Mouse (Mus musculus): ENCODE data around the gene Cdon. TPM values are rescaled to one million over a fixed set of nuclear protein-coding genes. Genes with fewer than 3 reads are reported as not detected.
"Not testable (repeated sequence)": the region's sequence is repeated elsewhere in the genome, so short reads cannot be mapped to it uniquely, and the experiment has no call there.

Gene Cdon
- polyA plus RNA-seq, 1 experiment from 2014 or later = 8.5 TPM

DNA sequence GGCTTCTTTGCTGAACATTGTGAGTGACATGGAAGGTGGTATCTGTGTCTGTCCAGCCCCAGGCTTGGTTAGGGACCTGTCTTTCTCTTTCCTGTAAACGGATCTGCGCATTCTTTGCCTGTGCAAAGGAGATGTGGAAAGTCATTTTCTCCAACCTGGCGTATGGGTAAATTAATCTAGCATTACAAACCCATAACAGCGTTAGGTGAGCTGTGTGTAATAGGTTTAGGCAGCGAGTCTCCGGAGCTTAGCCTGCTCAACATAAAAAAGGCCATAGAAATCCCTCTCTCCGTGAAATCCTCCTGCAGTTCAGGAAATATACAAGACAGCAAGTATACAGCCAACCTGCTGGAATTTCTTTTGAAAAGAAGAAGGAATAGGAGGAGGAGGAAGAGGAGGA lies 9.0 kb upstream of the Cdon start:
- no peak for ATAC-seq (ENCODE audit: low FRiP score, low read depth)

GRCm38 (mm10) chr9:35421730-35422235 lies 855 bp downstream of the Cdon start:
- H3K4me3 ChIP-seq = peak overlapping the region; percentile 89
- no peaks in the 10 kb centered on the region for H3K36me3 ChIP-seq
- no peaks in the 10 kb centered on the region for H3K27me3 ChIP-seq (replicated peaks)
- peak overlapping the region; percentile 81 for H3K4me2 ChIP-seq (replicated peaks)
- peak overlapping the region; percentile 96 for H3K9ac ChIP-seq
- WGBS = under 1% methylated on average over 35 of the region's 35 CpGs
- H3K4me1 ChIP-seq = peaks cover 36% of the 10 kb centered on the region
- H3K27ac ChIP-seq = peak overlapping the region; percentile 95
- H3K9me3 ChIP-seq = no peaks in the 10 kb centered on the region
- ATAC-seq (ENCODE audit: low FRiP score, low read depth) = peak; percentile 79

More for the DNA sequence above, 9.0 kb upstream of the Cdon start:
- H3K9ac ChIP-seq = no peak overlapping the region
- no peak overlapping the region for H3K27ac ChIP-seq
- no peaks in the 10 kb centered on the region for H3K9me3 ChIP-seq
- H3K36me3 ChIP-seq = no peaks in the 10 kb centered on the region
- no peak overlapping the region for H3K4me3 ChIP-seq
- H3K27me3 ChIP-seq (replicated peaks) = no peaks in the 10 kb centered on the region; the same call in 1 of the 2 replicates
- peaks cover 8% of the 10 kb centered on the region; the same call in 1 of the 2 replicates for H3K4me1 ChIP-seq
- 61% methylated on average over 7 of the region's 7 CpGs for WGBS
- no peak overlapping the region for H3K4me2 ChIP-seq (replicated peaks)

GRCm38 (mm10) chr9:35422405-35422941 lies 1.5 kb downstream of the Cdon start:
- Histone ChIP-seq H3K9ac (peak overlapping the region; percentile 96), H3K4me3 (peak overlapping the region; percentile 89), H3K9me3 (no peaks in the 10 kb centered on the region), H3K27ac (peak overlapping the region; percentile 95), H3K4me1 (peaks cover 36% of the 10 kb centered on the region), H3K27me3 (replicated peaks) (no peaks in the 10 kb centered on the region), H3K36me3 (no peaks in the 10 kb centered on the region), H3K4me2 (replicated peaks) (peak overlapping the region; percentile 81)
- WGBS = 1% methylated on average over 4 of the region's 4 CpGs
- ATAC-seq (ENCODE audit: low FRiP score, low read depth) = no peak

DNA sequence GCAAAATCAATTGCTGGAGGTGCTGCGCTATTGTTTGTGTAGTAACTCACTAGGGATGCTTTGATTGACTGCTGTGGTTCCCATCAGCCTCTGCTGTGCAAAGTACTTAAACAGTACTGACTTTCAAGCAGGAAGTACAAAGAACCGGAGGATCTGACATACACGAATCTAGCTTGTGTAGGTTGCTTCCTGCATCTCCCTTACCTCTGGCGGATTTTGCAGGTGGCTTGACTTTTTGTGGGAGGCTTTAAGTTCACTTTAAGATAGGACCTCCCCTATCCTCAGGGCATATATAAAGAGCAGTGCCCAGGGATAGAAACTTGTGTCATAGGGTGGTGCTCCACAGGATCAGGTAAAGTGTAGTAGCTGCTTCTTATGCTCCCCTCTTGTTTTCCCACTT lies 2.3 kb downstream of the Cdon start:
- no peaks in the 10 kb centered on the region for H3K36me3 ChIP-seq
- no peak for ATAC-seq (ENCODE audit: low FRiP score, low read depth)
- peaks cover 43% of the 10 kb centered on the region for H3K4me1 ChIP-seq
- no peak overlapping the region for H3K27ac ChIP-seq
- H3K4me2 ChIP-seq (replicated peaks) = peak overlapping the region; percentile 81
- H3K9me3 ChIP-seq = no peaks in the 10 kb centered on the region
- peak overlapping the region; percentile 19 for H3K4me3 ChIP-seq
- H3K27me3 ChIP-seq (replicated peaks) = no peaks in the 10 kb centered on the region
- 9% methylated on average over 4 of the region's 4 CpGs for WGBS
- no peak overlapping the region for H3K9ac ChIP-seq

DNA sequence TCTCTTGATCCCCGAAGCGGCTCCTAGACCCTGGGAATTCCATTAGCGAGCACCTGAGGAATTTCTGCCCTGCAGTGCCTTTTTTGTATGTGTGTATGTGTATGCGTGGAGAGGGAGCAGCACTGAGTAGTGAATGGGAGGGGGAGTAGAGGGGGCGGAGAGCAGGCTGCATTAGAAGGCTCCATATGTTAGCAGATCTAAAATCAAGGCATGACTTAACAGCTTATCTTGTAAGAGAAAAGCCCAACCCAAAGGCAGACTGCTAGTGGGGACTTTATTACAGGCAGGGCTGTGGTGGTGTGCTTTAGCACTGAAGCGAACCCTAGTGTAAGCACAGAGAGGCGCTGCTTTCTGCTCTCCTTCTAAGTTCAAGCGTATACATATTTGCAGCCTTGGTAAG lies 3.7 kb downstream of the Cdon start:
- 10% methylated on average over 8 of the region's 8 CpGs for WGBS
- Histone ChIP-seq H3K36me3 (no peaks in the 10 kb centered on the region), H3K4me2 (replicated peaks) (peak overlapping the region; percentile 52), H3K4me3 (peak overlapping the region; percentile 13; the same call in 1 of the 2 replicates), H3K27ac (no peak overlapping the region), H3K9ac (0 out of 2 replicates have a peak overlapping the region, but pooled peaks have one; percentile 10), H3K27me3 (replicated peaks) (no peaks in the 10 kb centered on the region), H3K9me3 (no peaks in the 10 kb centered on the region), H3K4me1 (peaks cover 43% of the 10 kb centered on the region)
- ATAC-seq (ENCODE audit: low FRiP score, low read depth) = peak; percentile 14; the same call in 1 of the 2 replicates

DNA sequence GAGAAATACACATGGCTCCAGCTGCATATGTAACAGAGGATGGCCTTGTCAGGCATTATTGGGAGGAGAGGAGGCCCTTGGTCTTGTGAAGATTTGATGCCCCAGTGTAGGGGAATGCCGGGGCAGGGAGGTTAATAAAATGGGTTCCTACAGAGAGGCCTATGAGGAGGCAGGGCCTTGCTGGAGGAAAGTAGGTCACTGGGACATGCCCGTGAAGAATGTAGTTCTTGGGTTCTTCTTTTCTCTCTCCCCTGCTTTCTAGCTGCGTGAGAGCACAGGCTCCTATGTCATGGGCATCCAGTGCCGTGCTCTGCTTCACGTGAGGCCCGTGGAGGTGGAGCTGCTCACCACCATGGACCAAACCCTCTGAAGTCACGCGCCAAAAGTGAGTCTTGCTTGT lies 9.5 kb downstream of the Cdon start:
- no peaks in the 10 kb centered on the region for H3K27me3 ChIP-seq (replicated peaks)
- no peak overlapping the region for H3K4me3 ChIP-seq
- no peaks in the 10 kb centered on the region for H3K9me3 ChIP-seq
- WGBS = 76% methylated on average over 8 of the region's 8 CpGs
- H3K4me2 ChIP-seq (replicated peaks) = no peak overlapping the region; the same call in 1 of the 2 replicates
- H3K27ac ChIP-seq = no peak overlapping the region
- H3K36me3 ChIP-seq = no peaks in the 10 kb centered on the region
- no peak overlapping the region for H3K9ac ChIP-seq
- peaks cover 57% of the 10 kb centered on the region for H3K4me1 ChIP-seq
- no peak for ATAC-seq (ENCODE audit: low FRiP score, low read depth)

GRCm38 (mm10) chr9:35431396-35431795 lies 10.5 kb downstream of the Cdon start:
- Histone ChIP-seq H3K9me3 (no peaks in the 10 kb centered on the region), H3K4me2 (replicated peaks) (no peak overlapping the region), H3K9ac (no peak overlapping the region), H3K36me3 (no peaks in the 10 kb centered on the region), H3K27me3 (replicated peaks) (no peaks in the 10 kb centered on the region), H3K4me1 (peaks cover 53% of the 10 kb centered on the region), H3K4me3 (no peak overlapping the region), H3K27ac (no peak overlapping the region)
- no peak for ATAC-seq (ENCODE audit: low FRiP score, low read depth)
- 83% methylated on average over 6 of the region's 6 CpGs for WGBS

- not testable (repeated sequence) for H3K4me3 ChIP-seq; H3K9ac ChIP-seq; H3K36me3 ChIP-seq; H3K9me3 ChIP-seq; H3K27ac ChIP-seq; H3K4me2 ChIP-seq (replicated peaks); H3K27me3 ChIP-seq (replicated peaks)
- WGBS = 43% methylated on average over 3 of the region's 3 CpGs
- peaks cover 49% of the 10 kb centered on the region for H3K4me1 ChIP-seq
- ATAC-seq (ENCODE audit: low FRiP score, low read depth) = 0 out of 2 replicates have a peak, but pooled peaks have one; percentile 21
These were observed 11.9 kb downstream of the Cdon start for GRCm38 (mm10) chr9:35432717-35433297.

GRCm38 (mm10) chr9:35434340-35434739 lies 13.4 kb downstream of the Cdon start:
- H3K27me3 ChIP-seq (replicated peaks) = no peaks in the 10 kb centered on the region
- H3K9ac ChIP-seq = no peak overlapping the region
- peaks cover 49% of the 10 kb centered on the region for H3K4me1 ChIP-seq
- H3K36me3 ChIP-seq = no peaks in the 10 kb centered on the region
- no peak overlapping the region for H3K27ac ChIP-seq
- no peaks in the 10 kb centered on the region for H3K9me3 ChIP-seq
- H3K4me3 ChIP-seq = no peak overlapping the region
- H3K4me2 ChIP-seq (replicated peaks) = no peak overlapping the region
- no peak for ATAC-seq (ENCODE audit: low FRiP score, low read depth)
- WGBS = 21% methylated on average over 3 of the region's 3 CpGs

DNA sequence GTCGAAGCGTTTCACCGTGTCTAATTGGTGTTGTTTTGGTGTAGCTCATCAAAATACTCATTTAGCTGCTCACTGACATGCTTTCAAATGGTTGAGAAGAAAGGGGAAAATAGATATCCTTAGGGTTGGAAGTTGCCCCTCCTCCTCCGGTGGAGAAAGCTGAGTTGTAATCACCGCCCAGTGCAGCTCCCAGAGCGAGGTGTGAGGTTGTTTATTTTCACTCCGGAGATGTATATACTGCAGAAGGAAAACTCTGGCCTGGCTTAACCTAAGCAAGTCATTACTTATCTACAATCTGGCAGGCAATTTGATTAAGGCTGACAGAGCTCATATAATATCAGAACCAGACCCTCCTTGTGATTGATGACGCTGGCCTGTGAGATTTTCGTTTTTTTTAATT lies 14.6 kb downstream of the Cdon start:
- H3K27ac ChIP-seq = no peak overlapping the region
- H3K4me1 ChIP-seq = peaks cover 46% of the 10 kb centered on the region
- no peaks in the 10 kb centered on the region for H3K9me3 ChIP-seq
- ATAC-seq (ENCODE audit: low FRiP score, low read depth) = no peak
- H3K27me3 ChIP-seq (replicated peaks) = no peaks in the 10 kb centered on the region
- WGBS = 22% methylated on average over 9 of the region's 9 CpGs
- H3K4me2 ChIP-seq (replicated peaks) = peak overlapping the region; percentile 34; the same call in 1 of the 2 replicates
- H3K4me3 ChIP-seq = no peak overlapping the region
- no peaks in the 10 kb centered on the region for H3K36me3 ChIP-seq
- H3K9ac ChIP-seq = no peak overlapping the region

DNA sequence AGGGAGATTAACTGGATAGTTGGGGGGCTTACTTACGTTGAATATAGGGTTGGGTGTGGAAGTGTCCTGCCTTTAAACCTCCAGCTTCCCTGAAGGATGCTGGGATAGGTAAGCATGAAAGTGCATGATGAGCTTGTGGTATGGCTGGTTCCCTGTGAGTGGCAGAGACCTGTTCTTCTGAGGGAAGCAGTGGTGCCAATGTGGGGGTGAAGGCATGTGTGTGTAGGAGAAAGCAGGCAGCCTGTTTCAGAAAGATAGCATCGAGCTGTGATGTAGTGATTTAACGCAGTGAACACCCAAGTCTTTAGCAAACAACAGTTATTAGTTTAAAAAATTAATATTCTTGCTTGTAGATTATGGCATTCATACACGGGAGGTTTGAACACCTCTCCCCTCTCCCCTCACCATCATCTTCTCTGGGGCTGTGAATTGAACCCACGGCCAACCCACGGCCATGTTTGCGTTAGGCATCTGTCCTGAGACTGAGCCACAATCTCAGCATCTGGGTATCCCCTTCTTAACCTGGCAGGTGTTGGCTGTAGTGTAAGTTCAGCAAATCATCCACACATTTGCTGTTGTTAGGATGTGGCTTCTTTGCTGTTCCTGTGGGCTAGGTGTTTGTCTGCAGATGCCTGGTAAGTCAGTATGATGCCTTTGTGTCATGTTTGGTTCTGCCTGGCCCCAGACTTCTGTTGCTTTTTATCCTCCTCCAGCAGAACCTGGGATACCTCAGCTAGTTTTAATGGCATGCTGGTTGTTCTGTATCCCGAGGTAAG lies 17.5 kb downstream of the Cdon start:
- Histone ChIP-seq H3K4me1 (peaks cover 40% of the 10 kb centered on the region), H3K4me3 (no peak overlapping the region), H3K27me3 (replicated peaks) (no peaks in the 10 kb centered on the region), H3K4me2 (replicated peaks) (no peak overlapping the region), H3K9me3 (no peaks in the 10 kb centered on the region), H3K27ac (no peak overlapping the region), H3K9ac (no peak overlapping the region), H3K36me3 (no peaks in the 10 kb centered on the region)
- ATAC-seq (ENCODE audit: low FRiP score, low read depth) = no peak
- 89% methylated on average over 8 of the region's 8 CpGs for WGBS

- H3K4me2 ChIP-seq (replicated peaks) = no peak overlapping the region
- no peak overlapping the region for H3K4me3 ChIP-seq
- H3K9ac ChIP-seq = no peak overlapping the region
- no peak for ATAC-seq (ENCODE audit: low FRiP score, low read depth)
- WGBS = 71% methylated on average over 6 of the region's 6 CpGs
- no peak overlapping the region for H3K27ac ChIP-seq
- H3K9me3 ChIP-seq = no peaks in the 10 kb centered on the region
- peaks cover 39% of the 10 kb centered on the region for H3K4me1 ChIP-seq
- no peaks in the 10 kb centered on the region for H3K36me3 ChIP-seq
- H3K27me3 ChIP-seq (replicated peaks) = no peaks in the 10 kb centered on the region
These were observed 18.1 kb downstream of the Cdon start for GRCm38 (mm10) chr9:35439062-35439442.

All from neural tube, embryonic 12.5 days (tissue).